Mouse (Mus musculus) thymus, adult 18-20 months (tissue): ENCODE data around the gene Pram1.
A peak's percentile ranks its signal among the peaks of the same experiment; 100 is the strongest.
"Not testable (repeated sequence)": the region's sequence is repeated elsewhere in the genome, so short reads cannot be mapped to it uniquely, and the experiment has no call there.

Experiments
- DNase-seq, 2 experiments: peaks; one replicate each; pipeline ENCODE4 v3.0.0; 2022; ENCODE audit warnings: mixed read lengths in 2 of 2

Pram1 gene

GRCm38 (mm10) chr17:33637516-33638276, at the start of gene Pram1:
Pram1 (plus strand) TSS chr17:33638056.
- DNase-seq: no peak

- no peak for DNase-seq
These were observed 40.6 kb upstream of the Pram1 start for GRCm38 (mm10) chr17:33597271-33597670.

GRCm38 (mm10) chr17:33598506-33598905, 39.4 kb upstream of the Pram1 start:
- DNase-seq: no peak

GRCm38 (mm10) chr17:33599836-33600475, 37.9 kb upstream of the Pram1 start:
- DNase-seq: no peak

- no peak for DNase-seq
These were observed 37.0 kb upstream of the Pram1 start for GRCm38 (mm10) chr17:33600831-33601230.

GRCm38 (mm10) chr17:33601947-33602346, 35.9 kb upstream of the Pram1 start:
- no peak for DNase-seq

- no peak for DNase-seq
These were observed 30.6 kb upstream of the Pram1 start for GRCm38 (mm10) chr17:33607273-33607672.

GRCm38 (mm10) chr17:33610548-33610947, 27.3 kb upstream of the Pram1 start:
- no peak for DNase-seq

- DNase-seq: not testable (repeated sequence)
These were observed 24.1 kb upstream of the Pram1 start for GRCm38 (mm10) chr17:33613726-33614125.

- no peak for DNase-seq
These were observed 10.6 kb upstream of the Pram1 start for GRCm38 (mm10) chr17:33627281-33627680.

- DNase-seq: peak; percentile 73 to 87
These were observed 9.0 kb upstream of the Pram1 start, which contains the start of gene Zfp414 for GRCm38 (mm10) chr17:33628621-33629486. Zfp414 (plus strand) TSS chr17:33629090.

- no peak for DNase-seq
These were observed 8.2 kb upstream of the Pram1 start for GRCm38 (mm10) chr17:33629487-33630125.

- DNase-seq: no peak
These were observed 7.5 kb upstream of the Pram1 start for GRCm38 (mm10) chr17:33630171-33630895.

GRCm38 (mm10) chr17:33631236-33631635, 6.6 kb upstream of the Pram1 start:
- DNase-seq: no peak

- no peak for DNase-seq
These were observed 6.1 kb upstream of the Pram1 start for GRCm38 (mm10) chr17:33631796-33632195.

GRCm38 (mm10) chr17:33637038-33637437, 818 bp upstream of the Pram1 start:
- DNase-seq: no peak

GRCm38 (mm10) chr17:33639743-33640142, 1.9 kb downstream of the Pram1 start:
- no peak for DNase-seq

GRCm38 (mm10) chr17:33644068-33644467, 6.2 kb downstream of the Pram1 start:
- no peak for DNase-seq

GRCm38 (mm10) chr17:33645073-33645472, 7.2 kb downstream of the Pram1 start:
- DNase-seq: no peak

- no peak for DNase-seq
These were observed 12.1 kb downstream of the Pram1 start for GRCm38 (mm10) chr17:33649781-33650475.

GRCm38 (mm10) chr17:33666813-33667212, 29.0 kb downstream of the Pram1 start:
- DNase-seq: no peak
